Comparison of ENCODE assay signal across 8 mouse cellular contexts in genomic region chr11:114652531-114652930, GRCm38 (mm10). TPM values are rescaled to one million over a fixed set of nuclear protein-coding genes. Genes with fewer than 3 reads are reported as not detected.
DNase-seq lines count a peak whose midpoint lies in the region; ATAC-seq lines count a peak whose summit lies in the region.
"Had no signal": no experiment of that assay in that cellular context is flagged by ENCODE, and none has a peak within 500 bp of the region (broad histone marks: within the 10 kb centered on the region; RNA-seq: fewer than 3 reads in every experiment).

No protein-coding gene starts in this region.

- no peaks in the 10 kb centered on the region for H3K36me3 ChIP-seq in midbrain, embryonic 10.5 days
- H3K36me3 ChIP-seq in midbrain, embryonic 11.5 days (ENCODE audit: control insufficient read depth, insufficient read depth, low read length) = no peaks in the 10 kb centered on the region
- no peaks in the 10 kb centered on the region for H3K36me3 ChIP-seq in embryonic facial prominence, embryonic 11.5 days (replicated peaks; ENCODE audit: control insufficient read depth, insufficient read depth, low read depth, low read length)
- H3K36me3 ChIP-seq in hindbrain, embryonic 16.5 days (ENCODE audit: control insufficient read depth, insufficient read depth, low read length) = no peaks in the 10 kb centered on the region
- no peaks in the 10 kb centered on the region for H3K36me3 ChIP-seq in neural tube, embryonic 13.5 days
- H3K36me3 ChIP-seq: embryonic facial prominence, embryonic 15.5 days had no signal

- H3K4me3 ChIP-seq in midbrain, embryonic 10.5 days = no peak overlapping the region
- H3K4me3 ChIP-seq in midbrain, embryonic 11.5 days (ENCODE audit: low read depth, low read length) = no peak overlapping the region
- no peak overlapping the region for H3K4me3 ChIP-seq in embryonic facial prominence, embryonic 11.5 days (ENCODE audit: low read depth, low read length)
- no peak overlapping the region for H3K4me3 ChIP-seq in hindbrain, embryonic 16.5 days (ENCODE audit: low read length)
- H3K4me3 ChIP-seq in neural tube, embryonic 13.5 days = no peak overlapping the region
- H3K4me3 ChIP-seq: embryonic facial prominence, embryonic 15.5 days had no signal

- peaks cover 24% of the 10 kb centered on the region for H3K4me1 ChIP-seq in midbrain, embryonic 10.5 days
- H3K4me1 ChIP-seq in midbrain, embryonic 11.5 days (ENCODE audit: control insufficient read depth, insufficient read depth, low read length) = no peaks in the 10 kb centered on the region; the same call in 1 of the 2 replicates
- no peaks in the 10 kb centered on the region for H3K4me1 ChIP-seq in embryonic facial prominence, embryonic 11.5 days (ENCODE audit: control insufficient read depth, insufficient read depth, low read length)
- H3K4me1 ChIP-seq in hindbrain, embryonic 16.5 days (ENCODE audit: control insufficient read depth, insufficient read depth, low read depth, low read length) = peaks cover 7% of the 10 kb centered on the region
- H3K4me1 ChIP-seq in neural tube, embryonic 13.5 days (replicated peaks) = peaks cover 32% of the 10 kb centered on the region
- H3K4me1 ChIP-seq: embryonic facial prominence, embryonic 15.5 days had no signal

- no peak for ATAC-seq in midbrain, embryonic 11.5 days (ENCODE audit: low FRiP score)
- no peak for ATAC-seq in embryonic facial prominence, embryonic 11.5 days (replicated peaks; ENCODE audit: insufficient number of reproducible peaks, low FRiP score, low TSS enrichment, low read depth)
- ATAC-seq in hindbrain, embryonic 16.5 days = peak; percentile 38; the same call in 1 of the 2 replicates
- no peak for ATAC-seq in neural tube, embryonic 13.5 days (ENCODE audit: low read depth)

- peaks cover 24% of the 10 kb centered on the region; the same call in 1 of the 2 replicates for H3K27me3 ChIP-seq in midbrain, embryonic 10.5 days (ENCODE audit: low read depth, poor library complexity, severe bottlenecking)
- no peaks in the 10 kb centered on the region for H3K27me3 ChIP-seq in midbrain, embryonic 11.5 days (ENCODE audit: control insufficient read depth, insufficient read depth, low read length)
- no peaks in the 10 kb centered on the region for H3K27me3 ChIP-seq in embryonic facial prominence, embryonic 11.5 days (ENCODE audit: control insufficient read depth, insufficient read depth, low read length)
- no peaks in the 10 kb centered on the region for H3K27me3 ChIP-seq in hindbrain, embryonic 16.5 days (replicated peaks; ENCODE audit: control insufficient read depth, insufficient read depth, low read length)
- peaks cover 8% of the 10 kb centered on the region for H3K27me3 ChIP-seq in neural tube, embryonic 13.5 days

- no peak overlapping the region for H3K9ac ChIP-seq in midbrain, embryonic 11.5 days (ENCODE audit: low read length)
- H3K9ac ChIP-seq in embryonic facial prominence, embryonic 11.5 days (replicated peaks; ENCODE audit: low read length) = no peak overlapping the region
- H3K9ac ChIP-seq in hindbrain, embryonic 16.5 days (ENCODE audit: low read depth, low read length) = 0 out of 2 replicates have a peak overlapping the region, but pooled peaks have one; percentile 1
- H3K9ac ChIP-seq in neural tube, embryonic 13.5 days = no peak overlapping the region
- H3K9ac ChIP-seq: embryonic facial prominence, embryonic 15.5 days had no signal

- H3K4me2 ChIP-seq in midbrain, embryonic 11.5 days = no peak overlapping the region
- no peak overlapping the region for H3K4me2 ChIP-seq in embryonic facial prominence, embryonic 11.5 days (ENCODE audit: low read depth, low read length)
- H3K4me2 ChIP-seq in hindbrain, embryonic 16.5 days (ENCODE audit: low read length) = peak overlapping the region; percentile 22; the same call in 1 of the 2 replicates
- peak overlapping the region; percentile 37 for H3K4me2 ChIP-seq in neural tube, embryonic 13.5 days
- H3K4me2 ChIP-seq: embryonic facial prominence, embryonic 15.5 days had no signal

- WGBS in midbrain, embryonic 10.5 days = 9% methylated on average over 16 of the region's 16 CpGs
- 7% methylated on average over 16 of the region's 16 CpGs for WGBS in midbrain, embryonic 11.5 days
- WGBS in embryonic facial prominence, embryonic 11.5 days = 6% methylated on average over 16 of the region's 16 CpGs
- WGBS in hindbrain, embryonic 16.5 days = 3% methylated on average over 16 of the region's 16 CpGs
- 3% methylated on average over 16 of the region's 16 CpGs for WGBS in neural tube, embryonic 13.5 days

- no peak for DNase-seq in midbrain, embryonic 10.5 days (ENCODE audit: low spot score)
- DNase-seq in midbrain, embryonic 11.5 days (ENCODE audit: low spot score, missing footprints) = no peak
- DNase-seq in embryonic facial prominence, embryonic 11.5 days (ENCODE audit: low spot score) = peak; percentile 79
- DNase-seq in cerebellum, adult 9-11 months = no peak
- no peak for DNase-seq in adrenal gland, postnatal 4 days (ENCODE audit: low spot score in 2 of 2)

- no peaks in the 10 kb centered on the region for H3K9me3 ChIP-seq in midbrain, embryonic 10.5 days (replicated peaks)
- H3K9me3 ChIP-seq in midbrain, embryonic 11.5 days (ENCODE audit: control insufficient read depth, low read length) = no peaks in the 10 kb centered on the region
- H3K9me3 ChIP-seq in embryonic facial prominence, embryonic 11.5 days (replicated peaks; ENCODE audit: control insufficient read depth, low read length) = no peaks in the 10 kb centered on the region
- no peaks in the 10 kb centered on the region for H3K9me3 ChIP-seq in hindbrain, embryonic 16.5 days (ENCODE audit: control insufficient read depth, low read length)
- H3K9me3 ChIP-seq in neural tube, embryonic 13.5 days = no peaks in the 10 kb centered on the region
- H3K9me3 ChIP-seq: embryonic facial prominence, embryonic 15.5 days had no signal

- H3K27ac ChIP-seq in midbrain, embryonic 10.5 days (replicated peaks) = 0 out of 2 replicates have a peak overlapping the region, but pooled peaks have one; percentile 9
- H3K27ac ChIP-seq in midbrain, embryonic 11.5 days (ENCODE audit: low read depth, low read length) = no peak overlapping the region
- H3K27ac ChIP-seq in embryonic facial prominence, embryonic 11.5 days (replicated peaks; ENCODE audit: low read depth, low read length) = no peak overlapping the region
- no peak overlapping the region; the same call in 1 of the 2 replicates for H3K27ac ChIP-seq in hindbrain, embryonic 16.5 days (ENCODE audit: low read depth, low read length)
- H3K27ac ChIP-seq in neural tube, embryonic 13.5 days (replicated peaks) = no peak overlapping the region; the same call in 1 of the 2 replicates
- H3K27ac ChIP-seq: embryonic facial prominence, embryonic 15.5 days had no signal

RNA-seq across cellular contexts. Expression of gene Rpl38, which starts 15.8 kb away (rescaled TPM):
- 851 and 1,060 TPM in 2 replicates for polyA plus RNA-seq in midbrain, embryonic 10.5 days (2016; fragmentation: Nextera tagmentation; extraction: Ambion mirVana)
- 839 and 977 TPM in 2 replicates for polyA plus RNA-seq in midbrain, embryonic 11.5 days (2014; fragmentation: Nextera tagmentation; extraction: Ambion mirVana)
- polyA plus RNA-seq in embryonic facial prominence, embryonic 11.5 days (2014; fragmentation: Nextera tagmentation; extraction: Ambion mirVana) = 888 and 938 TPM in 2 replicates
- polyA plus RNA-seq in hindbrain, embryonic 16.5 days (2015; fragmentation: Nextera tagmentation; extraction: Ambion mirVana) = 578 and 579 TPM in 2 replicates
- polyA plus RNA-seq in neural tube, embryonic 13.5 days (2015; fragmentation: Nextera tagmentation; extraction: Ambion mirVana) = 821 and 850 TPM in 2 replicates
- 1,000 to 10,000 TPM; 1,445 to 1,502 TPM for total RNA-seq in adrenal gland, postnatal 4 days (2021)

RNA-seq across cellular contexts. Expression of gene Ttyh2, which starts 22.7 kb away (rescaled TPM):
- 9.6 and 12.6 TPM in 2 replicates for polyA plus RNA-seq in midbrain, embryonic 10.5 days (2016; fragmentation: Nextera tagmentation; extraction: Ambion mirVana)
- polyA plus RNA-seq in midbrain, embryonic 11.5 days (2014; fragmentation: Nextera tagmentation; extraction: Ambion mirVana) = 11.0 and 11.4 TPM in 2 replicates
- polyA plus RNA-seq in embryonic facial prominence, embryonic 11.5 days (2014; fragmentation: Nextera tagmentation; extraction: Ambion mirVana) = 15.5 and 16.4 TPM in 2 replicates
- polyA plus RNA-seq in hindbrain, embryonic 16.5 days (2015; fragmentation: Nextera tagmentation; extraction: Ambion mirVana) = 31.6 and 40.7 TPM in 2 replicates
- polyA plus RNA-seq in neural tube, embryonic 13.5 days (2015; fragmentation: Nextera tagmentation; extraction: Ambion mirVana) = 38.8 and 39.1 TPM in 2 replicates
- total RNA-seq in adrenal gland, postnatal 4 days (2021) = 100 to 1,000 TPM; 108 to 113 TPM

Comparison
In these comparisons a context has a peak if more than half of its experiments do, and no peak if none do; other contexts are left out.
1. H3K4me2 ChIP-seq: peak in hindbrain, embryonic 16.5 days (single experiment) and neural tube, embryonic 13.5 days (single experiment); none in midbrain, embryonic 11.5 days (single experiment) and embryonic facial prominence, embryonic 11.5 days (single experiment).